26 mouse cellular contexts compared by ENCODE assay signal in the genomic region with DNA sequence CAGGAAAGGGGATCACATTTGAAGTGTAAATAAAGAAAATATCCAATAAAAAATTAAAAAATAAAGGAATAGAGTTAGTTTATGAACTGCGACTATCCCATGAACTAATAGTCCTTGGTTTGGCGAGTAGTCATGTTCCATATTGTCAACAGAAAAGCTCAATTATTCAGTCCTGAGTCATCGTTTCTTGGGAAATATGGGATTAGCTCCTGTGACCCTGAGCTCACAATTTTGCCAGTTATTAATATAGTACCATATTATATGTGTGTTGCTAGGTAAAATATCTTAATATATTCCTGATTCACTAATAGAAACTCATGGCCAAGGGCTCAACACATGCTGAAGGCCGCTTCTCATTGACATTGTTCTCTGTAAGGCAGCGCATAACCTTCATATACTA.
DNase-seq lines count a peak whose midpoint lies in the region; ATAC-seq and TF ChIP-seq lines count a peak whose summit lies in the region.
"Had no signal": no experiment of that assay in that cellular context is flagged by ENCODE, and none has a peak within 500 bp of the region (broad histone marks: within the 10 kb centered on the region; RNA-seq: fewer than 3 reads in every experiment).

No protein-coding gene starts in this region.

- H3K36me3 ChIP-seq in C2C12 (ENCODE audit: control insufficient read depth, insufficient read depth): no peaks in the 10 kb centered on the region
- H3K36me3 ChIP-seq: G1E had no signal

- H3K79me3 ChIP-seq in C2C12 (ENCODE audit: low read depth): no peaks in the 10 kb centered on the region

- H3K4me3 ChIP-seq in C2C12 (ENCODE audit: insufficient read depth, poor library complexity, severe bottlenecking): no peak overlapping the region

- TF ChIP-seq CTCF in C2C12 (IDR thresholded peaks at IDR 0.05; ENCODE audit: control insufficient read depth, insufficient read depth, insufficient read length): no peak

- H3K79me2 ChIP-seq in C2C12 (ENCODE audit: control insufficient read depth, insufficient read depth): no peaks in the 10 kb centered on the region

- DNase-seq in adrenal gland, adult 2 months: peak; percentile 9
- no peak for DNase-seq in adrenal gland, adult 18-20 months (ENCODE audit: low spot score in 2 of 2)
- DNase-seq in 3T3-L1 (ENCODE audit: low read depth, low spot score) (peak; percentile 32), NIH3T3 (ENCODE audit: low read depth) (peak; percentile 57)
- DNase-seq in kidney, postnatal 36 days: no peak
- DNase-seq in lung, postnatal 14 days: no peak
- DNase-seq: adrenal gland, adult 8-10 months; adrenal gland, postnatal 10 days; adrenal gland, postnatal 14 days; adrenal gland, postnatal 25 days; adrenal gland, postnatal 36 days; B cell, adult 2 months; cerebellum, adult 11 months; cerebellum, adult 11-12 months; cerebellum, adult 18-20 months; cerebellum, adult 2 months; cerebellum, adult 8-10 months; cerebellum, adult 9-10 months; cerebellum, adult 9-11 months; cerebellum, postnatal 10 days had no signal

- ATAC-seq in CD4-positive, CD25-positive, alpha-beta regulatory T cell, adult 4 months: no peak
- ATAC-seq: activated CD4-positive, CD25-positive, alpha-beta regulatory T cell, adult 4 months; Patski had no signal

- no peak overlapping the region for H3ac ChIP-seq in C2C12 (ENCODE audit: control insufficient read depth, insufficient read length, low read depth)

- H3K27me3 ChIP-seq in C2C12 (ENCODE audit: control insufficient read depth, insufficient read depth, insufficient read length): no peaks in the 10 kb centered on the region
- H3K27me3 ChIP-seq: CH12.LX, Patski had no signal

TF ChIP-seq in C2C12, 6 proteins besides CTCF, POLR2A, EP300 and RAD21:
- TF ChIP-seq MYOG (IDR thresholded peaks at IDR 0.05; ENCODE audit: control insufficient read depth, extremely low read depth, insufficient read length): no peak
- TF ChIP-seq CEBPB (IDR thresholded peaks at IDR 0.05; ENCODE audit: low read depth): peak; percentile 32

Comparison
In these comparisons a context has a peak if more than half of its experiments do, and no peak if none do; other contexts are left out.
1. DNase-seq: peak in adrenal gland, adult 2 months (single experiment), 3T3-L1 (single experiment) and NIH3T3 (single experiment); none in adrenal gland, adult 18-20 months (0 of 2), kidney, postnatal 36 days (0 of 2) and lung, postnatal 14 days (single experiment).